Mouse (Mus musculus) midbrain, embryonic 11.5 days (tissue): ENCODE measurements around the gene Eya2. TPM values are rescaled to one million over a fixed set of nuclear protein-coding genes. Genes with fewer than 3 reads are reported as not detected.
A peak's percentile ranks its signal among the peaks of the same experiment; 100 is the strongest.

Experiments
- ATAC-seq: fragments of 200-750 bp; cut with Nextera tagmentation; 2 replicates; pipeline ENCODE4 v1.8.0; 2017; ENCODE audit warnings: moderate TSS enrichment, moderate library complexity; ENCODE audit not compliant: low FRiP score
- DNase-seq: peaks from one replicate; pipeline ENCODE4 v3.0.0; 2015; ENCODE audit warnings: low spot score; ENCODE audit errors: missing footprints
- H3K27ac ChIP-seq: fragments of 300-500 bp; sonication (generic); 2 replicates; pipeline ENCODE4 v1.5.1; 2014; ENCODE audit warnings: low read depth, low read length
- H3K27me3 ChIP-seq: fragments of 300-500 bp; sonication (generic); 2 replicates; pipeline ENCODE4 v1.6.1; 2014; ENCODE audit warnings: mild to moderate bottlenecking, low read length, moderate library complexity, mixed read lengths; ENCODE audit not compliant: control insufficient read depth, insufficient read depth
- H3K36me3 ChIP-seq: fragments of 300-500 bp; sonication (generic); 2 replicates; pipeline ENCODE4 v1.6.1; 2014; ENCODE audit warnings: mild to moderate bottlenecking, low read length, moderate library complexity, mixed read lengths; ENCODE audit not compliant: control insufficient read depth, insufficient read depth
- H3K4me1 ChIP-seq: fragments of 300-500 bp; sonication (generic); 2 replicates; pipeline ENCODE4 v1.6.1; 2014; ENCODE audit warnings: low read length; ENCODE audit not compliant: control insufficient read depth, insufficient read depth
- H3K4me2 ChIP-seq: fragments of 300-500 bp; sonication (generic); 2 replicates; pipeline ENCODE4 v1.6.1; 2014; ENCODE audit warnings: mild to moderate bottlenecking, moderate library complexity
- H3K4me3 ChIP-seq: fragments of 300-500 bp; sonication (generic); 2 replicates; pipeline ENCODE4 v1.5.1; 2014; ENCODE audit warnings: low read depth, low read length
- H3K9ac ChIP-seq: fragments of 300-500 bp; sonication (generic); 2 replicates; pipeline ENCODE4 v1.6.1; 2014; ENCODE audit warnings: low read length
- H3K9me3 ChIP-seq: fragments of 300-500 bp; sonication (generic); 2 replicates; pipeline ENCODE4 v1.6.1; 2016; ENCODE audit warnings: low read length; ENCODE audit not compliant: control insufficient read depth
- WGBS: fragments of 180-500 bp; shearing (Covaris S2); extraction: QIAGEN DNeasy Blood & Tissue Kit; methylation state at CpG from one replicate; pipeline ENCODE4 v1.1.7; 2014; 5-methylcytosine and 5-hydroxymethylcytosine counted together
- polyA plus RNA-seq: library from polyadenylated mRNA; unstranded; fragments of >200 nt; fragmentation: Nextera tagmentation; extraction: Ambion mirVana; gene quantifications from 2 replicates; pipeline ENCODE4 v1.2.1, GENCODE M21; 2014

Gene Eya2
- polyA plus RNA-seq, 1 experiment from 2014 or later: 6.9 TPM

- no peaks in the 10 kb centered on the region for H3K27me3 ChIP-seq
- no peak overlapping the region for H3K27ac ChIP-seq
- H3K9ac ChIP-seq: no peak overlapping the region
- DNase-seq (peak; percentile 81), ATAC-seq (no peak)
- no peak overlapping the region for H3K4me2 ChIP-seq
- no peaks in the 10 kb centered on the region for H3K36me3 ChIP-seq
- H3K4me3 ChIP-seq: no peak overlapping the region
- 81% methylated on average over 8 of the region's 8 CpGs for WGBS
- H3K9me3 ChIP-seq: no peaks in the 10 kb centered on the region
- no peaks in the 10 kb centered on the region for H3K4me1 ChIP-seq
These were observed 11.8 kb upstream of the Eya2 start for GRCm38 (mm10) chr2:165583044-165583443.

DNA sequence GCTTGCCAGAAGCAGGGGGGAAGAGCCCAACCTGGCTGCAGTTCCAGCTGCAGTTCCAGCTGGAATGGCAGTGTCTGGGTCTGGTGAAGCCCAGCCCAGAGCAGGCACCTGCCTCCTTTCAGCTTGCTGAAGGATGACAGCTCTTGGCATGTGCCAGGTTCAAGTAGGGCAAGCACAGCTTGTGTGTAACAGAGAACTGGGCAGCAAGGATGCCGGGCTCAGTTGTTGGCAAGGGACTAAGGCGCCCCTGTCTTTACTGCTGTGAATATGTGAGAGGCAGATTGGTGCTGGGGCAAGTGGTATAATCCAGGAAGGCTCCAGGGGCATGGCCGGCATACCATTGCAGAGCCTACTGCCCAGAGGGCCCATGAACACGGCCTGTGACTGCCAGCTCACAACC is 11.3 kb upstream of the Eya2 start:
- DNase-seq: no peak
- Histone ChIP-seq H3K9me3 (no peaks in the 10 kb centered on the region), H3K36me3 (no peaks in the 10 kb centered on the region), H3K27me3 (no peaks in the 10 kb centered on the region), H3K9ac (no peak overlapping the region), H3K4me1 (no peaks in the 10 kb centered on the region), H3K27ac (no peak overlapping the region), H3K4me2 (no peak overlapping the region), H3K4me3 (no peak overlapping the region)
- ATAC-seq: no peak
- 90% methylated on average over 4 of the region's 4 CpGs for WGBS

- no peak overlapping the region for H3K4me3 ChIP-seq
- no peak for ATAC-seq
- H3K9ac ChIP-seq: no peak overlapping the region
- WGBS: 76% methylated on average over 3 of the region's 3 CpGs
- no peak overlapping the region for H3K4me2 ChIP-seq
- H3K36me3 ChIP-seq: no peaks in the 10 kb centered on the region
- DNase-seq: no peak
- no peak overlapping the region for H3K27ac ChIP-seq
- H3K4me1 ChIP-seq: no peaks in the 10 kb centered on the region
- no peaks in the 10 kb centered on the region for H3K27me3 ChIP-seq
- no peaks in the 10 kb centered on the region for H3K9me3 ChIP-seq
These were observed 10.3 kb upstream of the Eya2 start for GRCm38 (mm10) chr2:165584563-165584962.

- no peak for DNase-seq
- Histone ChIP-seq H3K9ac (no peak overlapping the region), H3K27ac (no peak overlapping the region), H3K9me3 (no peaks in the 10 kb centered on the region), H3K4me3 (no peak overlapping the region), H3K4me1 (peaks cover 9% of the 10 kb centered on the region), H3K27me3 (peaks cover 19% of the 10 kb centered on the region), H3K4me2 (no peak overlapping the region), H3K36me3 (no peaks in the 10 kb centered on the region)
- ATAC-seq: no peak
- WGBS: 90% methylated on average over 16 of the region's 16 CpGs
These were observed 4.1 kb upstream of the Eya2 start for GRCm38 (mm10) chr2:165590742-165591141.

- H3K4me2 ChIP-seq: no peak overlapping the region
- H3K36me3 ChIP-seq: no peaks in the 10 kb centered on the region
- 87% methylated on average over 2 of the region's 2 CpGs for WGBS
- ATAC-seq: no peak
- H3K9me3 ChIP-seq: no peaks in the 10 kb centered on the region
- H3K9ac ChIP-seq: no peak overlapping the region
- peaks cover 17% of the 10 kb centered on the region for H3K4me1 ChIP-seq
- peak; percentile 88 for DNase-seq
- peaks cover 27% of the 10 kb centered on the region for H3K27me3 ChIP-seq
- H3K27ac ChIP-seq: no peak overlapping the region
- H3K4me3 ChIP-seq: no peak overlapping the region
These were observed 1.1 kb upstream of the Eya2 start for GRCm38 (mm10) chr2:165593763-165594162.

GRCm38 (mm10) chr2:165595676-165596070 is 841 bp downstream of the Eya2 start:
- Histone ChIP-seq H3K9me3 (no peaks in the 10 kb centered on the region), H3K4me3 (peak overlapping the region; percentile 56), H3K4me1 (peaks cover 17% of the 10 kb centered on the region), H3K4me2 (peak overlapping the region; percentile 99), H3K27me3 (peaks cover 27% of the 10 kb centered on the region), H3K27ac (no peak overlapping the region), H3K36me3 (no peaks in the 10 kb centered on the region), H3K9ac (peak overlapping the region; percentile 63)
- DNase-seq: peak; percentile 97
- 2% methylated on average over 13 of the region's 13 CpGs for WGBS
- ATAC-seq: no peak

GRCm38 (mm10) chr2:165596141-165596540 is 1.3 kb downstream of the Eya2 start:
- Histone ChIP-seq H3K9me3 (no peaks in the 10 kb centered on the region), H3K4me1 (peaks cover 19% of the 10 kb centered on the region), H3K27ac (no peak overlapping the region), H3K36me3 (no peaks in the 10 kb centered on the region), H3K9ac (no peak overlapping the region), H3K4me2 (peak overlapping the region; percentile 99), H3K4me3 (peak overlapping the region; percentile 56; the same call in 1 of the 2 replicates), H3K27me3 (peaks cover 27% of the 10 kb centered on the region)
- ATAC-seq (no peak), DNase-seq (peak; percentile 92)
- WGBS: 19% methylated on average over 11 of the region's 11 CpGs

DNA sequence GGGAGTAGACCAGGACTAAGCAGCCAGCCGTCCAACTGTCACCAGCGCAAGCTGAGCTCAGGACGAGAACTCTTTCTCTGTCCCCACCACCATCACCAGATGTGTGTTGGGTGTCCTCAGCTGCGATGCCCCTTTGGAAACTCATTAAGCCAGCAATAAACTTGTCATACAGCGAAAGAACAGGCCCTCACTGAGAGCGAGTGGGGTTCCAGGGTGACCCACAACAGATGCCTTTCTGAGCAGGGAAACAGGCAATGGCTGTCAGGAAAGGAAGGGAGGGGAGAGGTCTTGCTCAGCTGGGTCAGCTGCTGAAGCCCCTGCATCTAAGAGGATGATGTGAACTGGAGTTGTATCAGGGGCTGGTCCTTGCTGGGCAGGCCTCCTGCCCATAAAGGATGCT is 2.7 kb downstream of the Eya2 start:
- H3K9ac ChIP-seq: no peak overlapping the region
- H3K36me3 ChIP-seq: no peaks in the 10 kb centered on the region
- peaks cover 27% of the 10 kb centered on the region for H3K27me3 ChIP-seq
- ATAC-seq (no peak), DNase-seq (peak; percentile 89)
- H3K4me2 ChIP-seq: peak overlapping the region; percentile 13; the same call in 1 of the 2 replicates
- no peak overlapping the region for H3K27ac ChIP-seq
- no peaks in the 10 kb centered on the region for H3K9me3 ChIP-seq
- H3K4me3 ChIP-seq: no peak overlapping the region
- peaks cover 19% of the 10 kb centered on the region for H3K4me1 ChIP-seq
- WGBS: 70% methylated on average over 6 of the region's 6 CpGs

- peak; percentile 82 for DNase-seq
- H3K4me1 ChIP-seq: peaks cover 19% of the 10 kb centered on the region
- H3K27me3 ChIP-seq: peaks cover 27% of the 10 kb centered on the region
- no peak overlapping the region for H3K27ac ChIP-seq
- H3K4me3 ChIP-seq: no peak overlapping the region
- H3K9me3 ChIP-seq: no peaks in the 10 kb centered on the region
- 49% methylated on average over 5 of the region's 5 CpGs for WGBS
- H3K4me2 ChIP-seq: no peak overlapping the region
- ATAC-seq: no peak
- H3K9ac ChIP-seq: no peak overlapping the region
- no peaks in the 10 kb centered on the region for H3K36me3 ChIP-seq
These were observed 3.3 kb downstream of the Eya2 start for GRCm38 (mm10) chr2:165598139-165598538.

- Histone ChIP-seq H3K4me2 (no peak overlapping the region), H3K9me3 (no peaks in the 10 kb centered on the region), H3K4me3 (no peak overlapping the region), H3K36me3 (no peaks in the 10 kb centered on the region), H3K27me3 (peaks cover 19% of the 10 kb centered on the region), H3K27ac (no peak overlapping the region), H3K4me1 (peaks cover 28% of the 10 kb centered on the region), H3K9ac (no peak overlapping the region)
- DNase-seq: peak; percentile 79
- 83% methylated on average over 13 of the region's 13 CpGs for WGBS
- no peak for ATAC-seq
These were observed 4.7 kb downstream of the Eya2 start for GRCm38 (mm10) chr2:165599566-165599965.
